Mouse (Mus musculus) left cerebral cortex, postnatal 25 days (tissue): ENCODE measurements around the gene Actbl2. TPM values are rescaled to one million over a fixed set of nuclear protein-coding genes. Genes with fewer than 3 reads are reported as not detected.

Source experiments
- total RNA-seq, 2 experiments: library from RNA; stranded (reverse); gene quantifications; 2 replicates each; pipeline ENCODE4 v1.2.3; 2021

The Actbl2 gene
- total RNA-seq, 2 experiments from 2014 or later = not detected

Other genes starting within 250 kb of the Actbl2 start
- gene Gpbp1, start 235.1 kb downstream of the Actbl2 start, total RNA-seq = 10 to 100 TPM; 83.0 to 88.1 TPM